Comparison of ENCODE assay signal across 7 mouse cellular contexts in the genomic region with DNA sequence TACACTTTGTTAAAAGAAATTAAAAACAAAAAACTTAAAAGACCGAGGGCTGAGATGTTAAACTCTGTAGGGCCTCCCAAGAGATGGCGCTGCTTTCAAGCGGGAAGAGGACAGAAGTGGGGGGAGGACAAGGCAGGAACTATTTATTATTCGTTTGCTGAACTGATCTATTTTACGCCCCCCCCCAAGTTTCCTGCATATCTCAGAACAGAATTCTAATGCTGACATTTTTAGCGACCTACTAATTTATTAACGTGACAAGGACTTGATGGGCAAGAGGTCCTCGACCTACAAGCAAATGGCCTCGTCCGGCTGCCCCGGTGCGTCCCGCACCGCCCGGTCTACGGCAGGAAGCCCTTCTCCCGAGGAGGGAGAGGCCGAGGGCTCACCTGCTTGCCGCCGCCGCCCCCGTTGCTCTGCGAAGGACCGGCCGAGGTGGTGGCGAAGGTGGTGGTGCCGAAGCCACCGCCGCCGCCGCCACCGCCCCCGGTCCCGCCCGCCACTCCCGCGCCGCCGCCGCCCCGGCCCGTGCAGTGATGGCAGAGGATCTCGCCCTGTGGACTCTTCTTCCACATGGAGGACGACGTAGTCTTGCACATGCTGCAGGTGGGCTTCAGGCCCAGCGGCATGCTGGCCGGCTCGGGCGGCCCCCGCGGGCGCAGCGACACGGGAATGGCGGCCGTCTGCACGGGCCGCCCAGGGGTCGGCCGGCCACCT. TPM values are rescaled to one million over a fixed set of nuclear protein-coding genes. Genes with fewer than 3 reads are reported as not detected.
A peak's percentile ranks its signal among the peaks of the same experiment; 100 is the strongest.
DNase-seq lines count a peak whose midpoint lies in the region; ATAC-seq lines count a peak whose summit lies in the region.

No protein-coding gene starts in this region.

- WGBS in forebrain, embryonic 14.5 days: 0% methylated on average over 21 of the region's 60 CpGs
- WGBS in hindbrain, embryonic 12.5 days: under 1% methylated on average over 59 of the region's 60 CpGs

- peaks cover 8% of the 10 kb centered on the region for H3K4me1 ChIP-seq in forebrain, embryonic 14.5 days (ENCODE audit: control insufficient read depth, insufficient read depth, low read length)
- peaks cover 3% of the 10 kb centered on the region for H3K4me1 ChIP-seq in hindbrain, embryonic 12.5 days

- H3K4me2 ChIP-seq in forebrain, embryonic 14.5 days (ENCODE audit: low read length): peak overlapping the region; percentile 58
- H3K4me2 ChIP-seq in hindbrain, embryonic 12.5 days (replicated peaks): peak overlapping the region; percentile 54

- peak; percentile 75 for ATAC-seq in forebrain, embryonic 14.5 days
- peak; percentile 83 for ATAC-seq in hindbrain, embryonic 12.5 days (ENCODE audit: low FRiP score)
- ATAC-seq in megakaryocyte, adult 5-6 weeks (ENCODE audit: poor library complexity, severe bottlenecking): peak; percentile 66

- peak; percentile 64 for DNase-seq in R1 (ENCODE audit: low read depth, low spot score)
- peak; percentile 35 for DNase-seq in cerebellum, adult 11 months
- peak; percentile 78 for DNase-seq in forebrain, embryonic 14.5 days (ENCODE audit: low spot score)
- peak; percentile 26 to 30 for DNase-seq in left cerebral cortex, adult 8-10 months (ENCODE audit: low spot score in 2 of 2)
- DNase-seq in right cerebral cortex, postnatal 10 days (ENCODE audit: low spot score in 2 of 2): peak; percentile 68 to 75

- H3K9me3 ChIP-seq in forebrain, embryonic 14.5 days (replicated peaks; ENCODE audit: control insufficient read depth, low read length): no peaks in the 10 kb centered on the region
- no peaks in the 10 kb centered on the region for H3K9me3 ChIP-seq in hindbrain, embryonic 12.5 days (replicated peaks)

- H3K4me3 ChIP-seq in forebrain, embryonic 14.5 days (ENCODE audit: low read depth, low read length): peak overlapping the region; percentile 92
- peak overlapping the region; percentile 97 for H3K4me3 ChIP-seq in hindbrain, embryonic 12.5 days

- peak overlapping the region; percentile 90 for H3K9ac ChIP-seq in forebrain, embryonic 14.5 days (ENCODE audit: low read length)
- peak overlapping the region; percentile 88 for H3K9ac ChIP-seq in hindbrain, embryonic 12.5 days

- H3K36me3 ChIP-seq in forebrain, embryonic 14.5 days (ENCODE audit: control insufficient read depth, insufficient read depth, low read length): peaks cover 19% of the 10 kb centered on the region
- peaks cover 15% of the 10 kb centered on the region for H3K36me3 ChIP-seq in hindbrain, embryonic 12.5 days

- H3K27ac ChIP-seq in forebrain, embryonic 14.5 days (ENCODE audit: low read depth, low read length): peak overlapping the region; percentile 90
- peak overlapping the region; percentile 93 for H3K27ac ChIP-seq in hindbrain, embryonic 12.5 days

- no peaks in the 10 kb centered on the region for H3K27me3 ChIP-seq in forebrain, embryonic 14.5 days (replicated peaks; ENCODE audit: control insufficient read depth, insufficient read depth, low read length)
- H3K27me3 ChIP-seq in hindbrain, embryonic 12.5 days: no peaks in the 10 kb centered on the region

RNA-seq across cellular contexts. Expression of gene Tmbim7, which starts 3.8 kb away (rescaled TPM):
- not detected in 2 replicates for polyA plus RNA-seq in forebrain, embryonic 14.5 days (2014; fragmentation: Nextera tagmentation; extraction: Ambion mirVana)
- not detected in 2 replicates for polyA plus RNA-seq in hindbrain, embryonic 12.5 days (2016; fragmentation: Nextera tagmentation; extraction: Ambion mirVana)
- not detected for total RNA-seq in left cerebral cortex, adult 8-10 months (2022)
- total RNA-seq in megakaryocyte, adult 5-6 weeks (2015): 0.59 TPM in 1 of 2 replicates, not detected in the other
- total RNA-seq in megakaryocyte, adult 5-6 weeks (2017): not detected in 2 replicates

RNA-seq across cellular contexts. Expression of gene Gatad1, which starts 9.8 kb away (rescaled TPM):
- 66.6 and 74.9 TPM in 2 replicates for polyA plus RNA-seq in forebrain, embryonic 14.5 days (2014; fragmentation: Nextera tagmentation; extraction: Ambion mirVana)
- 70.6 and 74.0 TPM in 2 replicates for polyA plus RNA-seq in hindbrain, embryonic 12.5 days (2016; fragmentation: Nextera tagmentation; extraction: Ambion mirVana)
- total RNA-seq in left cerebral cortex, adult 8-10 months (2022): 100 to 1,000 TPM; 121 to 133 (median 121) TPM
- 116 and 122 TPM in 2 replicates for total RNA-seq in megakaryocyte, adult 5-6 weeks (2015)
- 160 and 173 TPM in 2 replicates for total RNA-seq in megakaryocyte, adult 5-6 weeks (2017)

RNA-seq across cellular contexts. Expression of gene Rbm48, which starts 50.8 kb away (rescaled TPM):
- polyA plus RNA-seq in forebrain, embryonic 14.5 days (2014; fragmentation: Nextera tagmentation; extraction: Ambion mirVana): 17.3 and 19.6 TPM in 2 replicates
- polyA plus RNA-seq in hindbrain, embryonic 12.5 days (2016; fragmentation: Nextera tagmentation; extraction: Ambion mirVana): 13.0 and 13.8 TPM in 2 replicates
- total RNA-seq in left cerebral cortex, adult 8-10 months (2022): 10 to 100 TPM; 12.9 to 20.1 (median 14.8) TPM
- total RNA-seq in megakaryocyte, adult 5-6 weeks (2015): 9.8 and 10.4 TPM in 2 replicates
- total RNA-seq in megakaryocyte, adult 5-6 weeks (2017): 17.4 and 18.1 TPM in 2 replicates

RNA-seq across cellular contexts. Expression of gene Pex1, which starts 51.3 kb away (rescaled TPM):
- 12.2 and 18.1 TPM in 2 replicates for polyA plus RNA-seq in forebrain, embryonic 14.5 days (2014; fragmentation: Nextera tagmentation; extraction: Ambion mirVana)
- 20.9 and 23.3 TPM in 2 replicates for polyA plus RNA-seq in hindbrain, embryonic 12.5 days (2016; fragmentation: Nextera tagmentation; extraction: Ambion mirVana)
- 10 to 100 TPM; 21.3 to 31.4 (median 24.3) TPM for total RNA-seq in left cerebral cortex, adult 8-10 months (2022)
- total RNA-seq in megakaryocyte, adult 5-6 weeks (2015): 10.4 and 22.3 TPM in 2 replicates
- total RNA-seq in megakaryocyte, adult 5-6 weeks (2017): 16.6 TPM in 2 replicates

Comparison
In these comparisons a context has a peak if more than half of its experiments do, and no peak if none do; other contexts are left out.
1. Peak in every context shown above with its lines: DNase-seq, ATAC-seq, H3K4me3 ChIP-seq and H3K27ac ChIP-seq.
2. DNase-seq: peak in every context shown above with its lines; median percentile 78 in forebrain, embryonic 14.5 days; 72 in right cerebral cortex, postnatal 10 days; 64 in R1; 35 in cerebellum, adult 11 months; 28 in left cerebral cortex, adult 8-10 months.